In genomic region chr5:141240441-141240840, GRCm38 (mm10) we compare ENCODE assay signal across 8 mouse cellular contexts. TPM values are rescaled to one million over a fixed set of nuclear protein-coding genes. Genes with fewer than 3 reads are reported as not detected.
DNase-seq lines count a peak whose midpoint lies in the region; ATAC-seq and TF ChIP-seq lines count a peak whose summit lies in the region.

No protein-coding gene starts in this region.

- WGBS in lung, embryonic 15.5 days: 0% methylated on average over 10 of the region's 10 CpGs
- 1% methylated on average over 10 of the region's 10 CpGs for WGBS in forebrain, embryonic 10.5 days
- WGBS in hindbrain, postnatal 0 days: 4% methylated on average over 10 of the region's 10 CpGs

- H3K4me3 ChIP-seq in lung, embryonic 15.5 days: peak overlapping the region; percentile 63
- peak overlapping the region; percentile 75 for H3K4me3 ChIP-seq in forebrain, embryonic 10.5 days
- peak overlapping the region; percentile 70 for H3K4me3 ChIP-seq in hindbrain, postnatal 0 days (ENCODE audit: low read length)

- no peaks in the 10 kb centered on the region for H3K9me3 ChIP-seq in lung, embryonic 15.5 days
- no peaks in the 10 kb centered on the region for H3K9me3 ChIP-seq in forebrain, embryonic 10.5 days
- no peaks in the 10 kb centered on the region for H3K9me3 ChIP-seq in hindbrain, postnatal 0 days (ENCODE audit: low read length)

- no peak for TF ChIP-seq CTCF in hindbrain, postnatal 0 days (IDR thresholded peaks at IDR 0.05; ENCODE audit: low read depth)

- peak overlapping the region; percentile 93 for H3K4me2 ChIP-seq in lung, embryonic 15.5 days
- H3K4me2 ChIP-seq in hindbrain, postnatal 0 days (ENCODE audit: low read depth, low read length): peak overlapping the region; percentile 92

- H3K36me3 ChIP-seq in lung, embryonic 15.5 days: no peaks in the 10 kb centered on the region
- H3K36me3 ChIP-seq in forebrain, embryonic 10.5 days (replicated peaks): no peaks in the 10 kb centered on the region
- H3K36me3 ChIP-seq in hindbrain, postnatal 0 days (ENCODE audit: insufficient read depth, low read length): no peaks in the 10 kb centered on the region

- peaks cover 63% of the 10 kb centered on the region for H3K27me3 ChIP-seq in lung, embryonic 15.5 days
- H3K27me3 ChIP-seq in forebrain, embryonic 10.5 days (ENCODE audit: poor library complexity, severe bottlenecking): peaks cover 65% of the 10 kb centered on the region
- H3K27me3 ChIP-seq in hindbrain, postnatal 0 days (ENCODE audit: insufficient read depth, low read length): peaks cover 13% of the 10 kb centered on the region; the same call in 1 of the 2 replicates

- peaks cover 36% of the 10 kb centered on the region for H3K4me1 ChIP-seq in lung, embryonic 15.5 days
- H3K4me1 ChIP-seq in forebrain, embryonic 10.5 days: peaks cover 42% of the 10 kb centered on the region
- peaks cover 19% of the 10 kb centered on the region for H3K4me1 ChIP-seq in hindbrain, postnatal 0 days (ENCODE audit: insufficient read depth, low read length)

- no peak for ATAC-seq in lung, embryonic 15.5 days (ENCODE audit: borderline replicate concordance, extremely low read depth, low FRiP score, low TSS enrichment)
- peak; percentile 10; the same call in 1 of the 2 replicates for ATAC-seq in hindbrain, postnatal 0 days
- no peak for ATAC-seq in activated CD4-positive, CD25-positive, alpha-beta regulatory T cell, adult 4 months

- DNase-seq in lung, postnatal 14 days: no peak
- DNase-seq in forebrain, embryonic 10.5 days (ENCODE audit: extremely low spot score, low spot score): peak; percentile 51
- no peak for DNase-seq in hindbrain, postnatal 0 days (ENCODE audit: low spot score)
- DNase-seq in naive thymus-derived CD4-positive, alpha-beta T cell, adult 2 months (ENCODE audit: low read depth): peak; percentile 24
- no peak for DNase-seq in spleen, postnatal 14 days (ENCODE audit: low spot score in 2 of 2)
- no peak for DNase-seq in ovary, postnatal 10 days (ENCODE audit: low spot score)

- H3K27ac ChIP-seq in lung, embryonic 15.5 days: no peak overlapping the region
- H3K27ac ChIP-seq in forebrain, embryonic 10.5 days: peak overlapping the region; percentile 85
- no peak overlapping the region for H3K27ac ChIP-seq in hindbrain, postnatal 0 days

- peak overlapping the region; percentile 21 for H3K9ac ChIP-seq in lung, embryonic 15.5 days
- peak overlapping the region; percentile 69; the same call in 1 of the 2 replicates for H3K9ac ChIP-seq in hindbrain, postnatal 0 days (replicated peaks; ENCODE audit: low read length)

RNA-seq across cellular contexts. Expression of gene Sdk1, which starts 0.8 kb away (rescaled TPM):
- 0.57 and 0.72 TPM in 2 replicates for polyA plus RNA-seq in lung, embryonic 15.5 days (2015; fragmentation: Nextera tagmentation; extraction: Ambion mirVana)
- polyA plus RNA-seq in forebrain, embryonic 10.5 days (2016; fragmentation: Nextera tagmentation; extraction: Ambion mirVana): 0.52 and 0.58 TPM in 2 replicates
- 14.2 and 58.4 TPM in 2 replicates for total RNA-seq in hindbrain, postnatal 0 days (2014; rRNA removed)
- polyA plus RNA-seq in hindbrain, postnatal 0 days (2015; fragmentation: Nextera tagmentation; extraction: Ambion mirVana): 1.9 and 2.2 TPM in 2 replicates
- polyA plus RNA-seq in activated CD4-positive, CD25-positive, alpha-beta regulatory T cell, adult 4 months (2017; shearing (Covaris generic)): under 1 TPM in 1 of 2 experiments, not detected in 1; 0.19 TPM

Comparison
In these comparisons a context has a peak if more than half of its experiments do, and no peak if none do; other contexts are left out.
1. DNase-seq: peak in forebrain, embryonic 10.5 days (single experiment) and naive thymus-derived CD4-positive, alpha-beta T cell, adult 2 months (single experiment); none in lung, postnatal 14 days (single experiment), hindbrain, postnatal 0 days (single experiment), spleen, postnatal 14 days (0 of 2) and ovary, postnatal 10 days (single experiment).
2. Peak in every context shown above with its lines, with median percentiles within 50 percentile points of each other: H3K4me3 ChIP-seq.